Mouse (Mus musculus): Measurements from ENCODE around the gene Wasf2. TPM values are rescaled to one million over a fixed set of nuclear protein-coding genes. Genes with fewer than 3 reads are reported as not detected.

Gene Wasf2
- polyA plus RNA-seq, 1 experiment = 45.7 TPM

- Histone ChIP-seq H3K4me1 (ENCODE audit: control insufficient read depth, insufficient read depth, low read length) (peaks cover 13% of the 10 kb centered on the region; the same call in 1 of the 2 replicates), H3K27ac (ENCODE audit: insufficient read depth, low read depth, low read length) (peak overlapping the region; percentile 85), H3K36me3 (ENCODE audit: control insufficient read depth, insufficient read depth, low read length) (peaks cover 2% of the 10 kb centered on the region; the same call in 1 of the 2 replicates), H3K27me3 (replicated peaks; ENCODE audit: control insufficient read depth, insufficient read depth, low read length) (no peaks in the 10 kb centered on the region), H3K4me3 (ENCODE audit: insufficient read depth, low read depth, low read length) (no peak overlapping the region)
- TF ChIP-seq POLR2A (IDR thresholded peaks at IDR 0.05; ENCODE audit: low read depth, low read length) = no peak
- TF ChIP-seq CTCF (conservative IDR thresholded peaks at IDR 0.05; ENCODE audit: insufficient read depth, insufficient read length, low read depth, low read length) = no peak
- WGBS = 53% methylated on average over 14 of the region's 14 CpGs
- peak; percentile 37 for DNase-seq
Observed at GRCm38 (mm10) chr4:133184031-133184897, 54.0 kb downstream of the Wasf2 start.

- peak; percentile 57 for DNase-seq
- Histone ChIP-seq H3K36me3 (ENCODE audit: control insufficient read depth, insufficient read depth, low read length) (peaks cover 2% of the 10 kb centered on the region; the same call in 1 of the 2 replicates), H3K27ac (ENCODE audit: insufficient read depth, low read depth, low read length) (peak overlapping the region; percentile 85), H3K4me1 (ENCODE audit: control insufficient read depth, insufficient read depth, low read length) (peaks cover 13% of the 10 kb centered on the region; the same call in 1 of the 2 replicates), H3K4me3 (ENCODE audit: insufficient read depth, low read depth, low read length) (no peak overlapping the region), H3K27me3 (replicated peaks; ENCODE audit: control insufficient read depth, insufficient read depth, low read length) (no peaks in the 10 kb centered on the region)
- 26% methylated on average over 15 of the region's 15 CpGs for WGBS
- TF ChIP-seq POLR2A (IDR thresholded peaks at IDR 0.05; ENCODE audit: low read depth, low read length) (no peak), CTCF (conservative IDR thresholded peaks at IDR 0.05; ENCODE audit: insufficient read depth, insufficient read length, low read depth, low read length) (no peak)
Observed at GRCm38 (mm10) chr4:133184898-133185665, 54.8 kb downstream of the Wasf2 start.

GRCm38 (mm10) chr4:133185893-133186292 lies 55.6 kb downstream of the Wasf2 start:
- Histone ChIP-seq H3K36me3 (ENCODE audit: control insufficient read depth, insufficient read depth, low read length) (peaks cover 4% of the 10 kb centered on the region; the same call in 1 of the 2 replicates), H3K27ac (ENCODE audit: insufficient read depth, low read depth, low read length) (0 out of 2 replicates have a peak overlapping the region, but pooled peaks have one; percentile 32)
- WGBS = 59% methylated on average over 8 of the region's 8 CpGs

GRCm38 (mm10) chr4:133186856-133187255 lies 56.6 kb downstream of the Wasf2 start:
- peak; percentile 34 for TF ChIP-seq CTCF (conservative IDR thresholded peaks at IDR 0.05; ENCODE audit: insufficient read depth, insufficient read length, low read depth, low read length)
- no peak for TF ChIP-seq POLR2A (IDR thresholded peaks at IDR 0.05; ENCODE audit: low read depth, low read length)
- H3K27me3 ChIP-seq (replicated peaks; ENCODE audit: control insufficient read depth, insufficient read depth, low read length) = no peaks in the 10 kb centered on the region
- H3K36me3 ChIP-seq (ENCODE audit: control insufficient read depth, insufficient read depth, low read length) = peaks cover 4% of the 10 kb centered on the region; the same call in 1 of the 2 replicates
- H3K27ac ChIP-seq (ENCODE audit: insufficient read depth, low read depth, low read length) = no peak overlapping the region
- H3K4me1 ChIP-seq (ENCODE audit: control insufficient read depth, insufficient read depth, low read length) = peaks cover 13% of the 10 kb centered on the region; the same call in 1 of the 2 replicates
- H3K4me3 ChIP-seq (ENCODE audit: insufficient read depth, low read depth, low read length) = no peak overlapping the region
- DNase-seq = no peak
- 90% methylated on average over 5 of the region's 5 CpGs for WGBS

More at GRCm38 (mm10) chr4:133185893-133186292, 55.6 kb downstream of the Wasf2 start:
- no peak overlapping the region for H3K4me3 ChIP-seq (ENCODE audit: insufficient read depth, low read depth, low read length)
- H3K27me3 ChIP-seq (replicated peaks; ENCODE audit: control insufficient read depth, insufficient read depth, low read length) = no peaks in the 10 kb centered on the region
- peaks cover 13% of the 10 kb centered on the region; the same call in 1 of the 2 replicates for H3K4me1 ChIP-seq (ENCODE audit: control insufficient read depth, insufficient read depth, low read length)
- TF ChIP-seq POLR2A (IDR thresholded peaks at IDR 0.05; ENCODE audit: low read depth, low read length) (no peak), CTCF (conservative IDR thresholded peaks at IDR 0.05; ENCODE audit: insufficient read depth, insufficient read length, low read depth, low read length) (no peak)
- DNase-seq = peak; percentile 25

DNA sequence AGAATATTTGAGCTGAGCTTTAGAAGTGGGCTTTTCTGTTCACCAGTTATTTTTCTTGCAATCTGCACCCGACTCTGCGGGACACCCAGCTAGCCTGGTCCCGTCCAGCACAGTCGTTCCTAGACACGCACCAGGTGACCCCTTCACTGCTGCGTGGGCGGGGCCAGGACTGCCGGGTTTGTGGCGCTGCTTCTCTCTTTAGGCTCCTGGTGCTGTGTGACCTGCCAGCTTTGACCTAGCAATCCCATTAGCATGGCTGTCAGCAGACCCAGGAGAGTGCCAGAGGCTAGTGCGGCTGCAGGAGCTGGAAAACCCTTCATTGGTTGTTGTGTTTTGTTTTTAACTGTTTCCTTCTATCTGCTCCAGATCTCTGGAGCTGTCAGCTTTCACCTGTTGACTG lies 59.1 kb downstream of the Wasf2 start:
- TF ChIP-seq POLR2A (IDR thresholded peaks at IDR 0.05; ENCODE audit: low read depth, low read length) (no peak), CTCF (conservative IDR thresholded peaks at IDR 0.05; ENCODE audit: insufficient read depth, insufficient read length, low read depth, low read length) (no peak)
- Histone ChIP-seq H3K4me1 (ENCODE audit: control insufficient read depth, insufficient read depth, low read length) (peaks cover 12% of the 10 kb centered on the region; the same call in 1 of the 2 replicates), H3K4me3 (ENCODE audit: insufficient read depth, low read depth, low read length) (no peak overlapping the region), H3K36me3 (ENCODE audit: control insufficient read depth, insufficient read depth, low read length) (peaks cover 4% of the 10 kb centered on the region; the same call in 1 of the 2 replicates), H3K27me3 (replicated peaks; ENCODE audit: control insufficient read depth, insufficient read depth, low read length) (no peaks in the 10 kb centered on the region), H3K27ac (ENCODE audit: insufficient read depth, low read depth, low read length) (no peak overlapping the region)
- peak; percentile 64 for DNase-seq
- 63% methylated on average over 10 of the region's 10 CpGs for WGBS

- Histone ChIP-seq H3K4me3 (ENCODE audit: insufficient read depth, low read depth, low read length) (no peak overlapping the region), H3K36me3 (ENCODE audit: control insufficient read depth, insufficient read depth, low read length) (peaks cover 4% of the 10 kb centered on the region; the same call in 1 of the 2 replicates), H3K4me1 (ENCODE audit: control insufficient read depth, insufficient read depth, low read length) (peaks cover 25% of the 10 kb centered on the region), H3K27me3 (replicated peaks; ENCODE audit: control insufficient read depth, insufficient read depth, low read length) (no peaks in the 10 kb centered on the region), H3K27ac (ENCODE audit: insufficient read depth, low read depth, low read length) (no peak overlapping the region)
- 91% methylated on average over 10 of the region's 11 CpGs for WGBS
- no peak for DNase-seq
- no peak for TF ChIP-seq POLR2A (IDR thresholded peaks at IDR 0.05; ENCODE audit: low read depth, low read length)
- no peak for TF ChIP-seq CTCF (conservative IDR thresholded peaks at IDR 0.05; ENCODE audit: insufficient read depth, insufficient read length, low read depth, low read length)
Observed at GRCm38 (mm10) chr4:133194482-133194881, 64.2 kb downstream of the Wasf2 start.
